Mouse (Mus musculus) heart, adult 2 months (tissue): ENCODE results near the gene Palm. TPM values are rescaled to one million over a fixed set of nuclear protein-coding genes. Genes with fewer than 3 reads are reported as not detected.

Experiments used
- DNase-seq, 2 experiments: peaks; one replicate each; pipeline ENCODE4 v3.0.0; 2021
- H3K27ac ChIP-seq: fragments of 200-600 bp; 2 replicates; pipeline ENCODE4 v1.8.1; 2022
- H3K27me3 ChIP-seq: fragments of 200-500 bp; 2 replicates; pipeline ENCODE4 v1.6.1; 2012; ENCODE audit warnings: mild to moderate bottlenecking, low read length, inconsistent platforms, mixed read lengths; ENCODE audit not compliant: control insufficient read depth, insufficient read depth
- H3K36me3 ChIP-seq: fragments of 200-500 bp; 2 replicates; pipeline ENCODE4 v1.6.1; 2012; ENCODE audit warnings: low read length, inconsistent platforms; ENCODE audit not compliant: control insufficient read depth, insufficient read depth
- H3K4me1 ChIP-seq: fragments of 200-500 bp; 2 replicates; pipeline ENCODE4 v1.6.1; 2011; ENCODE audit warnings: low read length; ENCODE audit not compliant: control insufficient read depth, insufficient read depth
- H3K4me3 ChIP-seq: fragments of 200-600 bp; 2 replicates; pipeline ENCODE4 v1.8.1; 2022
- H3K79me2 ChIP-seq: fragments of 200-500 bp; replicated peaks from 2 replicates; pipeline ENCODE4 v1.6.1; 2012; ENCODE audit warnings: mild to moderate bottlenecking, inconsistent platforms, low read length, moderate library complexity, mixed read lengths; ENCODE audit not compliant: control insufficient read depth, insufficient read depth
- H3K9ac ChIP-seq: fragments of 200-500 bp; 2 replicates; pipeline ENCODE4 v1.6.1; 2012; ENCODE audit warnings: low read depth, mild to moderate bottlenecking, control low read depth, inconsistent platforms, low read length, mixed read lengths
- CTCF ChIP-seq: fragments of 200-600 bp; IDR thresholded peaks from 2 replicates; pipeline ENCODE4 v1.8.1; 2022; ENCODE audit warnings: antibody characterized with exemption, mild to moderate bottlenecking, moderate library complexity
- EP300 ChIP-seq: fragments of 200-500 bp; IDR thresholded peaks from 2 replicates; pipeline ENCODE4 v1.6.1; 2011; ENCODE audit warnings: low read depth, low read length, control low read depth; ENCODE audit not compliant: insufficient read depth
- POLR2A ChIP-seq: fragments of 200-500 bp; IDR thresholded peaks from 2 replicates; pipeline ENCODE4 v1.6.1; 2011; ENCODE audit warnings: mild to moderate bottlenecking, low read depth, low read length, control low read depth; ENCODE audit not compliant: insufficient read depth
- WGBS: fragments of 180-500 bp; shearing (Covaris S2); methylation state at CpG from one replicate; pipeline ENCODE4 v1.1.7; 2018; 5-methylcytosine and 5-hydroxymethylcytosine counted together
- intact Hi-C: fragments of 180-260 bp; cut with DNase I; formaldehyde crosslinking; loops from one replicate; pipeline ENCODE4 v1.15.1; 2025
- polyA plus RNA-seq: library from polyadenylated mRNA; depleted of rRNA; stranded (reverse); fragments of >200 nt; gene quantifications from 2 replicates; pipeline ENCODE4 v1.2.3, GENCODE M21; 2012
- total RNA-seq, 2 experiments: library from RNA; stranded (reverse); gene quantifications; 2 replicates each; pipeline ENCODE4 v1.2.3; 2021

Palm gene
- total and polyA plus RNA-seq, 3 experiments, result 31.4 to 55.6 (median 51.4) TPM

DNA sequence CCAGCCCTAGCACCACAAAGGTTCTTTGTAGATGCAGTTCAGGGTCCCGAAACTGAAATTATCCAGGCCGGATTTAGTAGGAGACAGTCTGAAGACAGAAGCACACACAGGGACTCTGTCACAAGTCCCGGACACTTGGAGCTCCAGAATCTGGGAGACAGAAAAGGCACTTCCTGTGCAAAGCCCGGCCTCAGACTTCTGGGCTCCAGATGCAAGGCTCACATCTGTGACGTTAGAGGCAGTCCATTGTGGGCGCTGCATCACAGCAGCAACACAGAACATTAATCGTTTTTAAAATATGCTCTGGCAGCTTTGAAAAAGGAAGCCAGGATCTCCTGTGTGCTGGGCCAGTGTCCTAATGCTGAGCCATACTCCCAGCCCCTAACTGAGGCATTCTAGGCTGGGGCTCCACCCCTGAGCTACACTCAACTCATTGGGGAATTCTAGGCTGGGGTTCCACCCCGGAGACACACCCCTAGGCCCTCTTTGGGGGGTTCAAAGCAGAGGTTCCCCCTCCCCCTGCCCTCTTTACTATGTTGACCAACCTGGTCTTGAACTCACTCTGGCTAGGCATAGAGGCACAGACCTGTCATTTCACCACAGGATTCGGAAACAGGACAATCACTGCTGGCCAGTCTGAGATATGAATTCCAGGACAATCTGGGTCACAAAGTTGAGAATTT lies 58.9 kb downstream of the Palm start:
- intact Hi-C loops, result loop anchor here (1.0 to 5.0 kb wide), 3 partner anchors 12 to 315 kb away; partner anchors contain the start of genes Cirbp and Polr2e
- 23% methylated on average over 9 of the region's 9 CpGs for WGBS
- no peaks in the 10 kb centered on the region for H3K27me3 ChIP-seq
- H3K4me3 ChIP-seq, result no peak overlapping the region; the same call in 1 of the 2 replicates
- 0 out of 2 replicates have a peak overlapping the region, but pooled peaks have one; percentile 30 for H3K9ac ChIP-seq
- peaks cover 32% of the 10 kb centered on the region for H3K4me1 ChIP-seq
- H3K27ac ChIP-seq, result peak overlapping the region; percentile 97
- TF ChIP-seq POLR2A, result peak; percentile 59
- 0 out of 2 replicates have a peak, but pooled peaks have one; percentile 54 for TF ChIP-seq EP300
- no peak for TF ChIP-seq CTCF
- DNase-seq, result peak; percentile 58 to 69
- peaks cover 3% of the 10 kb centered on the region for H3K79me2 ChIP-seq
- peaks cover 5% of the 10 kb centered on the region; the same call in 1 of the 2 replicates for H3K36me3 ChIP-seq

- no peaks in the 10 kb centered on the region for H3K27me3 ChIP-seq
- peaks cover 38% of the 10 kb centered on the region for H3K4me1 ChIP-seq
- peak overlapping the region; percentile 97 for H3K27ac ChIP-seq
- peak overlapping the region; percentile 56 for H3K4me3 ChIP-seq
- 23% methylated on average over 8 of the region's 8 CpGs for WGBS
- intact Hi-C loops, result loop anchor here (1.0 to 5.0 kb wide), 3 partner anchors 13 to 314 kb away; partner anchors contain the start of genes Cirbp and Polr2e
- no peak for DNase-seq
- H3K9ac ChIP-seq, result peak overlapping the region; percentile 53
- TF ChIP-seq POLR2A (no peak), CTCF (no peak), EP300 (no peak)
- peaks cover 3% of the 10 kb centered on the region for H3K79me2 ChIP-seq
- H3K36me3 ChIP-seq, result peaks cover 5% of the 10 kb centered on the region; the same call in 1 of the 2 replicates
Measured at GRCm38 (mm10) chr10:79852827-79853226, 59.5 kb downstream of the Palm start.

GRCm38 (mm10) chr10:79853392-79853791 lies 60.0 kb downstream of the Palm start:
- peaks cover 3% of the 10 kb centered on the region for H3K79me2 ChIP-seq
- peaks cover 42% of the 10 kb centered on the region for H3K4me1 ChIP-seq
- H3K9ac ChIP-seq, result peak overlapping the region; percentile 53
- WGBS, result 2% methylated on average over 15 of the region's 15 CpGs
- no peak for TF ChIP-seq CTCF
- 0 out of 2 replicates have a peak, but pooled peaks have one; percentile 9 for TF ChIP-seq EP300
- TF ChIP-seq POLR2A, result peak; percentile 19; the same call in 1 of the 2 replicates
- intact Hi-C loops, result loop anchor here (5.0 kb wide), 2 partner anchors 184 to 314 kb away; partner anchors contain the start of genes Cirbp and Polr2e
- H3K27ac ChIP-seq, result peak overlapping the region; percentile 97
- no peaks in the 10 kb centered on the region for H3K27me3 ChIP-seq
- H3K4me3 ChIP-seq, result peak overlapping the region; percentile 56
- peak; percentile 96 for DNase-seq
- peaks cover 8% of the 10 kb centered on the region; the same call in 1 of the 2 replicates for H3K36me3 ChIP-seq

DNA sequence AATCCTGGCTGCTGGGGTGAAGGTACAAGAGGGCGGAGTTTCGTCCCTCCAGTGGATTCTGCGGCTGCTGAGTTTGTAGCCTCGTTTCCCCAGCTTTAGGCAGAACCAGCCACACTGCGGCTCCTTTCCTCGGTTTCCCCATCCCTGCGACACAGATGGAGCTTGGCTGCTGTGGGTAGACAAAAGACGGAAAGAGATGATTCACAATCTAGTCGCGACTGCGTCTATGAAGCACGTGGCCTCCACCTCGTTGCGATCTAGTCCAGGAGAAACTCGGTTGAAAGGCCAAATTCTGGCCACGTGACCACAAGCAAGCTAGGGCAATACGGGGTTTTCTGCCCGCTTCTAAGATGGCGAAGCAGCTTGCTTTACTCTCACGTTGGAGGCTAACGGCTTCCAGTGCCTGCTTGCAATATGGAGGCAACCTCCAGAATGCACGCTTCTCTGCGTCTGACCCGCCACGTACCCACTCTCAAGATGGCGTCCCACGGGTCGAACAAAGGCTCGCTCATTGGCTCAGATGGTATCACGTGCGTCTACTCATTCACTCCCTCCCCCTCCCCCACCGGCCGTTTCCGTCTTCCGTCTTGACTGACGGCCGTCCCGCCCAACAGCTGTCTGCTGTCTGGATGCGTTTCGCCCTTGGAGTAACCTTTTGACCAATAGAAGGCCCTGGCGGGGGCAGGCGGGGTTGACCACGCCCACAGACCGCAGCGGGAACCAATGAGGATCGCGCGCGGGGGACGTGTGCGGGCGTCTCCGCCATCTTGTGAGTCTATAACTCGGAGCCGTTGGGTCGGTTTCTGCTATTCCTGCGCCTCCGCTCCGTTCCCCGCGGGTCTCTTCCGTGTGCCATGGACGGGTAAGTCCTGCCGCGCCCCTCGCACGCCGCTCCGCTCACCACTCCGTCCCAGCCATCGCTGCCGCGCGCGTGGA lies 60.8 kb downstream of the Palm start, which contains the start of gene Ptbp1:
Gene Ptbp1 (plus strand): TSS at position 568 of the 936 bp plus-strand sequence.
- DNase-seq, result peak; percentile 97 to 99
- peak; percentile 91 for TF ChIP-seq POLR2A
- peak; percentile 84 for TF ChIP-seq EP300
- TF ChIP-seq CTCF, result no peak
- H3K79me2 ChIP-seq, result peaks cover 3% of the 10 kb centered on the region
- intact Hi-C loops, result loop anchor here (5.0 kb wide), 2 partner anchors 183 to 313 kb away; partner anchors contain the start of genes Cirbp and Polr2e
- no peaks in the 10 kb centered on the region for H3K27me3 ChIP-seq
- peaks cover 8% of the 10 kb centered on the region; the same call in 1 of the 2 replicates for H3K36me3 ChIP-seq
- peak within 1 kb of the TSS; percentile 99 for H3K27ac ChIP-seq
- under 1% methylated on average over 72 of the region's 75 CpGs for WGBS
- H3K9ac ChIP-seq, result peak within 1 kb of the TSS; percentile 85
- H3K4me1 ChIP-seq, result peaks cover 47% of the 10 kb centered on the region
- peak within 1 kb of the TSS; percentile 97 for H3K4me3 ChIP-seq

- Histone ChIP-seq H3K9ac (peak overlapping the region; percentile 85), H3K4me1 (peaks cover 52% of the 10 kb centered on the region), H3K79me2 (peaks cover 3% of the 10 kb centered on the region), H3K36me3 (peaks cover 8% of the 10 kb centered on the region; the same call in 1 of the 2 replicates), H3K27ac (peak overlapping the region; percentile 99), H3K27me3 (no peaks in the 10 kb centered on the region), H3K4me3 (peak overlapping the region; percentile 97)
- intact Hi-C loops, result loop anchor here (5.0 kb wide), 2 partner anchors 182 to 312 kb away; partner anchors contain the start of genes Cirbp and Polr2e
- no peak for TF ChIP-seq EP300
- TF ChIP-seq CTCF, result no peak
- TF ChIP-seq POLR2A, result no peak
- under 1% methylated on average over 83 of the region's 83 CpGs for WGBS
- DNase-seq, result peak in 1 of 2 experiments; percentile 83
Measured at GRCm38 (mm10) chr10:79854801-79855541, 61.6 kb downstream of the Palm start.
